Mouse (Mus musculus) limb, embryonic 14.5 days (tissue): ENCODE measurements at regions not wholly inside any gene's neighbourhood (a gene's known extent, or its start where the extent isn't known, plus 50 kb on each side); places are given as distances from the start of the nearest gene placed in this dataset.

ENCODE experiments used
- ATAC-seq: fragments of 200-750 bp; cut with Nextera tagmentation; 2 replicates; pipeline ENCODE4 v1.8.0; 2017; ENCODE audit warnings: low read depth, moderate number of reproducible peaks, moderate TSS enrichment; ENCODE audit not compliant: low FRiP score
- DNase-seq: peaks from one replicate; pipeline ENCODE4 v3.0.0-alpha.2; 2015; ENCODE audit warnings: low spot score
- H3K27ac ChIP-seq: fragments of 300-500 bp; sonication (generic); replicated peaks from 2 replicates; pipeline ENCODE4 v1.5.1; 2014; ENCODE audit warnings: low read depth, mild to moderate bottlenecking, low read length, moderate library complexity, mixed read lengths
- H3K27me3 ChIP-seq: fragments of 300-500 bp; sonication (generic); 2 replicates; pipeline ENCODE4 v1.6.1; 2014; ENCODE audit warnings: low read length, mixed read lengths; ENCODE audit not compliant: control insufficient read depth, insufficient read depth
- H3K36me3 ChIP-seq: fragments of 300-500 bp; sonication (generic); 2 replicates; pipeline ENCODE4 v1.6.1; 2014; ENCODE audit warnings: mild to moderate bottlenecking, low read length, moderate library complexity, mixed read lengths; ENCODE audit not compliant: control insufficient read depth, insufficient read depth
- H3K4me1 ChIP-seq: fragments of 300-500 bp; sonication (generic); 2 replicates; pipeline ENCODE4 v1.6.1; 2014; ENCODE audit warnings: antibody characterized with exemption, low read length, mixed read lengths; ENCODE audit not compliant: control insufficient read depth, insufficient read depth
- H3K4me2 ChIP-seq: fragments of 300-500 bp; sonication (generic); replicated peaks from 2 replicates; pipeline ENCODE4 v1.6.1; 2014; ENCODE audit warnings: low read depth, mild to moderate bottlenecking, low read length, moderate library complexity; ENCODE audit not compliant: severe bottlenecking
- H3K4me3 ChIP-seq: fragments of 300-500 bp; sonication (generic); replicated peaks from 2 replicates; pipeline ENCODE4 v1.5.1; 2014; ENCODE audit warnings: low read length
- H3K9ac ChIP-seq: fragments of 300-500 bp; sonication (generic); 2 replicates; pipeline ENCODE4 v1.6.1; 2014; ENCODE audit warnings: mild to moderate bottlenecking, low read depth, low read length, moderate library complexity; ENCODE audit not compliant: severe bottlenecking
- H3K9me3 ChIP-seq: fragments of 300-500 bp; sonication (generic); 2 replicates; pipeline ENCODE4 v1.6.1; 2016; ENCODE audit warnings: low read length; ENCODE audit not compliant: control insufficient read depth
- POLR2A ChIP-seq: fragments of 200-500 bp; IDR thresholded peaks from 2 replicates; pipeline ENCODE4 v1.8.0; 2012; ENCODE audit warnings: inconsistent platforms, mild to moderate bottlenecking, moderate library complexity, borderline replicate concordance; ENCODE audit not compliant: insufficient read depth, insufficient read length; ENCODE audit errors: extremely low read depth
- WGBS: fragments of 180-500 bp; shearing (Covaris S2); extraction: QIAGEN DNeasy Blood & Tissue Kit; methylation state at CpG from one replicate; pipeline ENCODE4 v1.1.7; 2014; 5-methylcytosine and 5-hydroxymethylcytosine counted together

DNA sequence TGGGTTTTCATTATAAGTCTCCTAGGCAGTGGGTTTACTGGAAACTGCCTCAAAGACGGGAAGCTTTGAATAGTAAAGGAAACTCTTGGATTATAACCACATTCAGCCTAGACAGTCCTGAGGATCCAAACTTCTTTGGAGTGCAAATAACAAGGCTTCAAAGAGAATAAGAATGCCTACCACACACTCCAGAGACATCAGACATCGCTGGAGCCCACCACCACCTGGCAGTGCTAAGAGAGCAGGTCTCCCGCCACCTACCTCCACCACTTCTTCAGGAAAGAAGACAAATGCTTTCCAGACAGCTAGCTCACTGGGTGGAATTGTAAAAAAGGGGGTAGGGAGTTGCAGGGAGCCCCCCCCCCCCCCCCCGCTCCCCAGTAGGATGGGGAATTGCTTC lies 104.4 kb downstream of the Tas2r134 start:
- Histone ChIP-seq H3K9me3 (no peaks in the 10 kb centered on the region), H3K4me1 (peaks cover 23% of the 10 kb centered on the region), H3K27me3 (no peaks in the 10 kb centered on the region), H3K4me3 (no peak overlapping the region), H3K27ac (no peak overlapping the region), H3K9ac (no peak overlapping the region), H3K36me3 (no peaks in the 10 kb centered on the region), H3K4me2 (no peak overlapping the region)
- 25% methylated on average over 4 of the region's 4 CpGs for WGBS
- ATAC-seq, result no peak
- DNase-seq, result no peak
- TF ChIP-seq POLR2A, result no peak

GRCm38 (mm10) chr2:51732355-51732754 lies 105.0 kb downstream of the Tas2r134 start:
- Histone ChIP-seq H3K4me3 (no peak overlapping the region), H3K27ac (no peak overlapping the region), H3K4me2 (no peak overlapping the region), H3K36me3 (no peaks in the 10 kb centered on the region), H3K9me3 (no peaks in the 10 kb centered on the region), H3K4me1 (peaks cover 30% of the 10 kb centered on the region), H3K27me3 (no peaks in the 10 kb centered on the region), H3K9ac (no peak overlapping the region)
- DNase-seq, result no peak
- no peak for ATAC-seq
- no peak for TF ChIP-seq POLR2A
- WGBS, result 28% methylated on average over 2 of the region's 2 CpGs

DNA sequence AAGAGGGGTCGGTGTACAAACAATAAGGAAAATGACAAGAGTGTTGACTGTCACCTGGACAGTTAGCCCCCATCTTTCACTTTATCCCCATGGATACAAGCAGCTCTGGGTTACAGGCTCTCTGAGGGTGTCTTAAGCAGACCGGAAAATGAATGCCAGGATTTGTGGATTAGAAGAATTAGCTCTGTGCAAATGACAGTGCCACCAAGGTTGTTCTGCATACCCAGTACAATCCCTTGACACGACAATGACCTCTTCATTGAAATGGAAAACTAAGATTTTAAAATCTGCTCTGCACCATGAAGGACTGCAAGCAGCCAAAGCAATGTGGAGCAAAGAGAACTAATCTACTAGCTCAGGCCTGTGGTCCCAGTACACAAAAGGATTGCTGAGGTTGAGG lies 105.9 kb downstream of the Tas2r134 start:
- Histone ChIP-seq H3K4me3 (no peak overlapping the region), H3K36me3 (no peaks in the 10 kb centered on the region), H3K9me3 (no peaks in the 10 kb centered on the region), H3K27me3 (no peaks in the 10 kb centered on the region), H3K27ac (no peak overlapping the region), H3K4me2 (no peak overlapping the region), H3K4me1 (peaks cover 36% of the 10 kb centered on the region), H3K9ac (no peak overlapping the region)
- WGBS, result 73% methylated on average over 3 of the region's 3 CpGs
- DNase-seq, result no peak
- TF ChIP-seq POLR2A, result no peak
- no peak for ATAC-seq

DNA sequence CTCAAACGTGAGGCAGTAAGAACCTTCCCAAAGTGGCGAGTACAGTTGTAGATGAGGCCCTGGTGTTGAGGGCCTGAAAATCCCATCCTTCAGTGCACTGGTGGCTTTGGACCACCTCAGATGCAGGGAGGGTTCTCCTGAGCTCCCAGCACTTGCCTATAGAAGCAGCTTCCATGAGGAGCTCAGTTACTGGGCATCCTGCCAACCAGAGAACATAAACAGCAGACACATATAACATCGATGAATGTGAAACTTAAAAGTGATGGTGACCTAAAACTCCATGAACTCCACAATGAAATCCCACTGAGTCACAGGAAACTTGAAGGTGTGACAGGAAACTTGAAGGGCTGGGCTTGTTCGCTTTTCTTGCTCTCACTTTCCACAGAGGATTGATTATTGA lies 109.1 kb downstream of the Tas2r134 start:
- H3K9ac ChIP-seq, result no peak overlapping the region
- no peak overlapping the region for H3K4me2 ChIP-seq
- peak overlapping the region; percentile 29; the same call in 1 of the 2 replicates for H3K27ac ChIP-seq
- no peak overlapping the region for H3K4me3 ChIP-seq
- DNase-seq (no peak), ATAC-seq (0 out of 2 replicates have a peak, but pooled peaks have one; percentile 39)
- TF ChIP-seq POLR2A, result no peak
- H3K4me1 ChIP-seq, result peaks cover 36% of the 10 kb centered on the region
- H3K36me3 ChIP-seq, result no peaks in the 10 kb centered on the region
- H3K27me3 ChIP-seq, result no peaks in the 10 kb centered on the region
- no peaks in the 10 kb centered on the region for H3K9me3 ChIP-seq
- 21% methylated on average over 4 of the region's 4 CpGs for WGBS

GRCm38 (mm10) chr2:51747675-51748319 lies 120.5 kb downstream of the Tas2r134 start:
- H3K27me3 ChIP-seq, result no peaks in the 10 kb centered on the region
- H3K27ac ChIP-seq, result no peak overlapping the region
- no peak overlapping the region for H3K4me2 ChIP-seq
- no peak overlapping the region for H3K9ac ChIP-seq
- TF ChIP-seq POLR2A, result no peak
- 68% methylated on average over 7 of the region's 7 CpGs for WGBS
- no peaks in the 10 kb centered on the region for H3K36me3 ChIP-seq
- no peaks in the 10 kb centered on the region for H3K9me3 ChIP-seq
- DNase-seq (no peak), ATAC-seq (no peak)
- no peak overlapping the region for H3K4me3 ChIP-seq
- H3K4me1 ChIP-seq, result no peaks in the 10 kb centered on the region
